Mouse (Mus musculus) gonadal fat pad, adult 2 months (tissue): ENCODE measurements at regions not wholly inside any gene's neighbourhood (a gene's known extent, or its start where the extent isn't known, plus 50 kb on each side); places are given as distances from the start of the nearest gene placed in this dataset.

Source experiments
- DNase-seq: peaks from one replicate; pipeline ENCODE4 v3.0.0-alpha.2; 2012; ENCODE audit warnings: low read depth

GRCm38 (mm10) chr16:52988852-52989397 is 535.1 kb upstream of the Alcam start:
- DNase-seq: no peak

GRCm38 (mm10) chr16:52984336-52984735 is 530.5 kb upstream of the Alcam start:
- DNase-seq: no peak

- no peak for DNase-seq
Observed at GRCm38 (mm10) chr16:52980995-52981394, 527.1 kb upstream of the Alcam start.

GRCm38 (mm10) chr16:52972811-52973210 is 518.9 kb upstream of the Alcam start:
- no peak for DNase-seq

- DNase-seq: no peak
Observed at GRCm38 (mm10) chr16:52947679-52948078, 493.8 kb upstream of the Alcam start.

- no peak for DNase-seq
Observed at GRCm38 (mm10) chr16:52934749-52935148, 480.9 kb upstream of the Alcam start.

GRCm38 (mm10) chr16:52931978-52932377 is 478.1 kb upstream of the Alcam start:
- DNase-seq: no peak

- DNase-seq: no peak
Observed at GRCm38 (mm10) chr16:52892467-52893255, 438.8 kb upstream of the Alcam start.

- no peak for DNase-seq
Observed at GRCm38 (mm10) chr16:52879463-52880114, 425.7 kb upstream of the Alcam start.

- DNase-seq: no peak
Observed at GRCm38 (mm10) chr16:52867833-52868232, 414.0 kb upstream of the Alcam start.

- DNase-seq: no peak
Observed at GRCm38 (mm10) chr16:52863554-52863953, 409.7 kb upstream of the Alcam start.

GRCm38 (mm10) chr16:52861263-52861662 is 407.4 kb upstream of the Alcam start:
- no peak for DNase-seq

- DNase-seq: no peak
Observed at GRCm38 (mm10) chr16:52858441-52859209, 404.8 kb upstream of the Alcam start.

- no peak for DNase-seq
Observed at GRCm38 (mm10) chr16:52851129-52851528, 397.3 kb upstream of the Alcam start.

GRCm38 (mm10) chr16:52818976-52819375 is 365.1 kb upstream of the Alcam start:
- DNase-seq: no peak

GRCm38 (mm10) chr16:52811219-52811618 is 357.3 kb upstream of the Alcam start:
- no peak for DNase-seq

GRCm38 (mm10) chr16:52804365-52804764 is 350.5 kb upstream of the Alcam start:
- DNase-seq: no peak

GRCm38 (mm10) chr16:52799715-52800392 is 346.0 kb upstream of the Alcam start:
- no peak for DNase-seq

GRCm38 (mm10) chr16:52795184-52795583 is 341.3 kb upstream of the Alcam start:
- no peak for DNase-seq

GRCm38 (mm10) chr16:52789946-52790345 is 336.1 kb upstream of the Alcam start:
- no peak for DNase-seq

GRCm38 (mm10) chr16:52747744-52748143 is 293.9 kb upstream of the Alcam start:
- DNase-seq: no peak

- DNase-seq: no peak
Observed at GRCm38 (mm10) chr16:52746186-52746585, 292.3 kb upstream of the Alcam start.
